Mouse (Mus musculus): Measurements from ENCODE around the gene Tmem138.

The Tmem138 gene

GRCm38 (mm10) chr19:10576690-10577561, at the start of gene Tmem138, which contains the start of gene Cyb561a3:
Gene Tmem138, minus strand, starts transcription at chr19:10577362.
Gene Cyb561a3, plus strand, starts transcription at chr19:10577172.
- in situ Hi-C loops (cut with MseI, MboI) = no loop called here

DNA sequence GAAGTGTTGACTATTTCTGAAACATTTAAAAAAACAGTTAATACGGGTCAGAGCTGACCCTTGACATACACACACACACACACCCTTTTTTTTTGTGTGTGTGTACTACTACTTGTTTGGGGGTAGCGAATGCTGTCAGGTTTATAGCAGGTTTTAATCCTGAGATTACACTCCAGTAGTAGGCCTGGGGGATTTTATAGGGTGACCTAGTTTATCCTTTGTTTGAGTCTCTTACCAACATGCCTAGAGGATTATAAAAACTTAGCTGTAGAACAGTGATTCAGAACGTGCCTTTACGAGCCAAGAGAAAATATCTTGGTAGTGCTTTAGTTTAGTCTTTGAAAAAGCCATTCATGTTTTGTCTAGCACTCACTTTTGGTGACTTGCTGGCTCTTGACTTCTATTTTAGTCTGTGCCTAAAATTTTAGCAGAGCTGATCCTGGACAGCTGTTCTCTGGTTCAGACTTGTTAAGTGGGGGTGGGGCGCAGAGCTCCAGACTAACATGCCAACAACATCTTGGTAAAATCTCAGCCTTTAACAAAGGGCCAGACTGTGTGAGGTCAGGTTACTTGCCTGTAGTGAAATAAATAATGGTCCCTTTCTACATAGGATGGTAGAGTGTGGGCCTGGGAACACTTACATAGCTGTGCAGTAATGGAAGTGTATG, 31.5 kb upstream of the Tmem138 start:
- in situ Hi-C loops (cut with MseI, MboI) = no loop called here

DNA sequence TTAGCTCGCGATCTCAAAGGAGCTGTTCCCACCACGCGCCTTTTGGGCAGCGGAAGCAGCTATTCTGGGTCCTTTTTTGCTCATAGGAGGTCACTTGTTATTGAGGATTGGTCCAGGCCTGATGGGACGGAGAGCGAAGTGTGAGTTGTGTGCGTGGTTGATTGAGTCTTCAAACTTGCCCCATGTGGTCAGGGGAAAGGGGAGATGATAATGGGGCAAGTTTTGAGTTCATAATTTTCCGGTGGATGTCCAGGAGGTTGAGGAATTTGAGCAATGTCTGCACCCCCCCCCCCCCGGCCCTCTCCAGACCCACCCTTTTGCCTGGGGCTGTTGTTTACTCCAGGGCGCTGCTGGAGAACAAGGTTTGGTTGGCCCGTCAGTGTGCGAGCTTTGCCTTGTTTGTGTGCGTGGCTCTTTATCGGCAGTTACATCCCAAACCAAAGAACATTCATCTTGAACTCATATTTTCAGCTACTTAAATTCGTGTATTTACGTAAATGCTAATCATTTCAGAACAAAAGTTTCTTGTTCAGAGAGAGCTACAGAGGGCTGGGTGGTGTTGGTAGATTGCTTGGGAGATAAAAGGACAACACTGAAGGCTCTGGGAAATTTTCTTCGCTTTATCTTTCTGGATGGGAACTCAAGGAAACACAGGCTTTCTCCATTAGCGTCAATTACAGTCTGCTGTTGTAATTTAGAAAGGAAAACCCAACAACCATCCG, 28.9 kb upstream of the Tmem138 start:
- in situ Hi-C loops (cut with MseI, MboI) = no loop called here

- in situ Hi-C loops (cut with MseI, MboI) = no loop called here
Observed at GRCm38 (mm10) chr19:10605293-10605900, 28.2 kb upstream of the Tmem138 start, which contains the start of the genes Ddb1 and Tkfc. Gene Ddb1, plus strand, starts transcription at chr19:10605327. Gene Tkfc, minus strand, starts transcription at chr19:10605654.

DNA sequence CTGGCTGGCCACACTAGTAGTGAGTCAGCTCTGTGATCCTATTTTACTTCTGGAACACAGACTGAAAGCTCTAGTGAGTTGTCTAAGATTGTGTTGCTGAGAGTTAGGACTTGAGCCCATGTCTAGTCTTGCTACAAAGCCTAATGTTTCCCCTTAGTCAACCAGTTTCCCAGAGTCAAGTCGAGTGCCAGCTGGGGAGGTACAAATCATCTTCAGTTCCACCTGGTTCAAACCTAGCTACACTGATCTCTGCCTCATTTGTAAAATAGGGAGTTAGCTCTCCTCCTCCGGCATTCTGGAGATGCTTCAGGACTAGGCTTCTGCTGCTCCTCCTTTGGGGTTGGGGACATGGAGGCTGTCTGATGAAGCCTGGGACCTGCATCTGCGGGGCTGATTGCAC, 27.4 kb upstream of the Tmem138 start:
- in situ Hi-C loops (cut with MseI, MboI) = loop anchor here (5.0 kb wide), 1 partner anchor 42 kb away; no protein-coding TSS in a partner anchor

- in situ Hi-C loops (cut with MseI, MboI) = loop anchor here (5.0 kb wide), 1 partner anchor 42 kb away; no protein-coding TSS in a partner anchor
Observed at GRCm38 (mm10) chr19:10603660-10604523, 26.7 kb upstream of the Tmem138 start.

DNA sequence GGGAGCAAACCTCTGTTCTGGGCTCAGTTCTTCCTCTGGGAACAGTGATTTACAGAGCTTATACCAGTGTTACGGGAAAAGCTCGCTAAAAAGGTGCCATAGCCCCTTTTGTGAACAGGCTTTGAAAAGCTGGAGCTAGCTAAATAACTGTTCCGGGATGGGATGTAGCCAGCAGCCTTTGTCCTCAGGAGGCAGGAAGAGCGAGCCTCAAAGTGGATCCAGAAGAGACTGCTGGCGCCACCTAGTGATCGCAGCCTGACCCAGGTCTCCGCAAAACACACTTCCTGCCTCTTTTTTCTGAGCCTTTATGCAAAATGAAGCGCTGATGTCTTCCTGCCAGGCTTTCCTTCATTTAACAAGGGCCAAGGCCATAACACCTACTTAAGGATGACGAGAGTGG, 25.6 kb upstream of the Tmem138 start:
- in situ Hi-C loops (cut with MseI, MboI) = loop anchor here (5.0 kb wide), 1 partner anchor 40 kb away; no protein-coding TSS in a partner anchor

DNA sequence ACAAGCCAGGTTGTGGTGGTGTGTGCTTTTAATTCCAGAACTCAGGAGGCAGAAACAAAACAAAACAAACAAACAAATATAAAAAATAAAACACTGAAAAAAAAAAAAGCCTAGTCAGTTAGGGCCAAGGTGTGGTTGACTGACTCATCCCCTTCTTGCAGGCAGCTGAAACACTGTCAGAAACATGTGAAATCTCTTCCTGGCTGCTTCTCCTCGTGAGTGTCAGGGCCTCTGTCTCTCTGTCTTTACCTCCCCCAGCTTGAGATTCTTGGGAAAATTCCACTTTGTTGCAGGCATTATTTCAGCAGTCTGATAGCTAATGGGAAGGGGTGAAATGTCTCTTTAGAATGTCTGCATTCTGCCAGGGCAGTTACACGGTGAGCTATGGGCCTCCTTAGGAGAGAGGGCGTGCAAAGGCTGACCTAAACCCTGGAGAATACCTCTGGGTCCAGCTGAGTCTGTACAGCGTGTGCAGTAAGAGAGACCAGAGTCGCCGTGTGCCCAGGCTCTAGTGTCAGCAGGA, 25.1 kb upstream of the Tmem138 start:
- in situ Hi-C loops (cut with MseI, MboI) = loop anchor here (5.0 kb wide), 1 partner anchor 40 kb away; no protein-coding TSS in a partner anchor

- in situ Hi-C loops (cut with MseI, MboI) = loop anchor here (5.0 kb wide), 1 partner anchor 37 kb away; no protein-coding TSS in a partner anchor
Observed at GRCm38 (mm10) chr19:10599648-10600047, 22.5 kb upstream of the Tmem138 start.

GRCm38 (mm10) chr19:10598188-10598587, 21.0 kb upstream of the Tmem138 start:
- in situ Hi-C loops (cut with MseI, MboI) = no loop called here

DNA sequence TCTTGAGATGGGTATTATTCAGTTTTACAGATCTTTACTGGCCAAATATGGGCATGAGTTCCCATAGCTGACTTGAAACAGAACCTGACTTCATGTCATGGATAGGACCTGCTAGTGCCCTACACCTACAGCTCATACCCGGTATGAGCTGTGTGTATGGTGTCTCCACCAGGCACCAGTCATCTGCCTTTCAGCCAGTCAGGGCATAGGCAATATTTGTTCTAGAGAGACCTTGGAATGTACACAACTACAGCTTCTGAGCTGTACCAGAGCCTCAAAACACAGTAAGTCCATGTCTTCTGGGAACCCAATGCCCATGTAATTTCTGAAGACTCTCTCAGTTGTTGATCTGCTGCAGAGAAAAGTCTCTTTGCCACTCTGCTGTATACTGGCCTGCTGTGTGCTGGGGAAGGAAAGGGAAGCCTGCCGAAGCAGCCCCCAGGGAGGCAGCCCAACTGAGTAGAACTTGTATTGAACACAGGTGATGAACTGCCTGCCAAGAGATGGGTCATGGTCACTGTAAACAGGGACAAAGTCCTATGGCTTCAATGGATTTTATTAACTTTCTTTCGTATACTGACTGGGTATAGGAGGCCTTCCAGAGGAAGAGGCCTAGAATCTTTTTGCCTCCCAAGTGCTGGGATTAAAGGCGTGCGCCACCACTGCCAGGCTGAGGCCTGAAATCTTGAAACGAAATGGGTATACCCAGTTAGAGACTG, 14.7 kb upstream of the Tmem138 start:
- in situ Hi-C loops (cut with MseI, MboI) = no loop called here

- in situ Hi-C loops (cut with MseI, MboI) = no loop called here
Observed at GRCm38 (mm10) chr19:10590301-10590700, 13.1 kb upstream of the Tmem138 start.

- in situ Hi-C loops (cut with MseI, MboI) = no loop called here
Observed at GRCm38 (mm10) chr19:10589127-10589857, 12.1 kb upstream of the Tmem138 start.

GRCm38 (mm10) chr19:10587231-10587630, 10.1 kb upstream of the Tmem138 start:
- in situ Hi-C loops (cut with MseI, MboI) = no loop called here

DNA sequence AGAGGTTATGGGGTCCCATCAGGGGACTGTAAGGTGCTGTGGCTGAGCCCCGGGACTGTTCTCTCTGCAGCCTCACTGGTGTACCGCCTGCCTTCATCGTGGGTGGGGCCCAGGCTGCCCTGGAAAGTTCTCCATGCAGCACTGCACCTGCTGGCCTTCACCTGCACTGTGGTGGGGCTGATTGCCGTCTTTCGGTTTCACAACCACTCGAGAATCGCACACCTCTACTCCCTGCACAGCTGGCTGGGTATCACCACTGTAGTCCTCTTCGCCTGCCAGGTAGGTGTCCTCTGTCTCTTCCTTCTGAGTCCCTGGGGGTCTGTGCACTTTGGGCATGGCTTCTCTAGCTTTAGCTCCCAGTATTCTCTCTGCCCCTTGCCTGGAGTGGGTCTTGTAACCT, 8.0 kb upstream of the Tmem138 start:
- in situ Hi-C loops (cut with MseI, MboI) = no loop called here

GRCm38 (mm10) chr19:10583550-10584146, 6.5 kb upstream of the Tmem138 start:
- in situ Hi-C loops (cut with MseI, MboI) = no loop called here

GRCm38 (mm10) chr19:10581984-10582383, 4.8 kb upstream of the Tmem138 start:
- in situ Hi-C loops (cut with MseI, MboI) = no loop called here

DNA sequence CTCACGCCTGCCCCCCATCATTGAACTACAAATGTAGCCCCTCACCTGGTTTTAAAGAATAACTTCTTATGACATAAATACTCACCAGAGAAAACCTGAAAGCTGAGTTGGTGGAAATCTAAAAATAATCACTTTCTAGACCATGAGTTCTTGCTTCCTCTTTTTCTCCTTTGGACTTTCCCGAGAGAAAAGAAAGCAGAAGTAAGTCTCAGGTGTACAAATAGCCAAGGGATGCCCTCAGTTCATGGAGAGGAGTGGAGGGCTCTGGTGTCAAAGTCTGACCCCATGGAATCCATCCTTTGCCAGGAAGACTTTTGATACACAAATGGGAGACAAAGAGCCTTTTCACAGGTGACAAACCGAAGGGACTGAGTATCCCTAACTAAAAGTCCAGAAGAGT, 3.6 kb upstream of the Tmem138 start:
- in situ Hi-C loops (cut with MseI, MboI) = no loop called here

All from mouse trophoblast stem cell (cell line).